Mouse (Mus musculus): ENCODE results near the gene Gucy2c.

The Gucy2c gene

DNA sequence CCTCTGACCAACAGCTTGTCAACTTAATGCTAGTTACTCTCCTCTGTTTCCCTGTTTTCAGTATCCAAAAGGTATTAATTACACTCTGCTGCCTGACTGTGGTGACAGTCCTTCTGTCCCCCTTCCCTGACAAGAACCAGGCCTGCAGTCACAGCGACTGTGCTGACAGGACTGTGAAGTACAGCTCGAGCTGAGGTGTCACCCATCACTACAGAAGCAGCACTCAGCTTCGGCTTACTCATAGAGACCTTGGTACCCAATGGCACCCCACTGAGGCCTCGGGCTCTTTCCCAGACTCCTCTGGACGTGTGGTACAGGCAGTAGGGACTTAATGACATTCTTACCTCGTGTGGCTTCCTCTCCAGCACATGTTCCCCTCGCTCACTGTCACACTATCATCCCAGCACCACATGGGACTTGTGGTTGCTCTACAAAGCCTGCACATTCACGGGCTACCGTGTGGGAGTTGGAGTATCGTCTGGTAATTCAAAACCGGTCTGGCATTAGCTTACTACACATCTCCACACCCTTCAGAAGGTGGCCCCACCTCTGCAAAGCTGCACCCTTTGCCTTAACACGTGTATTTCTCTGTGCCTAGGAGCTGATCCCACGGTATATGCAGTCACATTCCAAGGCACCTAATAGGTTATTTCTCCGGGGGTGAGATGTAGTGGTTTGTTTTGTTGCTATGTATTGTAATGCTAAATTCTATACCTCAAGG, 113.1 kb downstream of the Gucy2c start:
- DNase-seq (ENCODE audit: low spot score in 2 of 2): no peak

DNA sequence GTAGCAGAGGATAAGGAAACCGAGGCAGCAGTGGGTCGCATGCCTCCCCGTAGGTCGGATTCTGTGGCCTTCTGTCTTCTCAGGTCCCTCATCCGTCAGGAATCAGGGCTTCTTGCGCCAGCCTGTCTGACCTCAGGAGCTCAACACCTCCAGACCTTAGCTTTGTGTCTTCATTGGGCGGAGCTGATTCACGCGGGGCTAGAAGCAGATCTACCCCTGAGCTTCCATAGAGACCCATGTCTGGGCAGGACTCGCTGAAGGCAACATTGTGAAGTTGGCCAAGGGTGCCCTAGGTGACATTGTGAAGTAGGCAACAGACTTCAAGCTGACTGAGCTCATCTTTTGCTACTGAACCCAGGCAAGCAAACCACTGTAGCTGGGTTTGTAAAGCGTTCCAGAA, 119.5 kb downstream of the Gucy2c start:
- no peak for DNase-seq (ENCODE audit: low spot score in 2 of 2)

DNA sequence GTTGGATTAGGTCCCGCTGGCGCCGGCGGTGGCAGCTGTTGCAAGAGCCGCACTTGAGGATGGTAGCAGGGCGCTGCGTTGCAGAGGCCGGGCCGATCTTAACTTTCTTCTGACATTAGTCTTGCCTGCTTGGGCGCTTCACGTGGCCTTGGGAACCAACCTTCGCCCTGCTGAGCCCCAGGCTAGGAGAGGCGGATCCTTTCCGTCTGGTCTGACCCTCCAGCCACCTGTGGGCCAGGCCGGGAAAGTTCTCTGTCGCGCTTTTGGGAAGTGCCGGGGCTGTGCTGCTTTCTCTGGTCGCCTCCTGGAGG, 119.9 kb downstream of the Gucy2c start, which contains the start of gene Plbd1:
Gene Plbd1, minus strand, starts transcription at position 223 of the 311 bp plus-strand sequence.
- DNase-seq (ENCODE audit: low spot score in 2 of 2): no peak

DNA sequence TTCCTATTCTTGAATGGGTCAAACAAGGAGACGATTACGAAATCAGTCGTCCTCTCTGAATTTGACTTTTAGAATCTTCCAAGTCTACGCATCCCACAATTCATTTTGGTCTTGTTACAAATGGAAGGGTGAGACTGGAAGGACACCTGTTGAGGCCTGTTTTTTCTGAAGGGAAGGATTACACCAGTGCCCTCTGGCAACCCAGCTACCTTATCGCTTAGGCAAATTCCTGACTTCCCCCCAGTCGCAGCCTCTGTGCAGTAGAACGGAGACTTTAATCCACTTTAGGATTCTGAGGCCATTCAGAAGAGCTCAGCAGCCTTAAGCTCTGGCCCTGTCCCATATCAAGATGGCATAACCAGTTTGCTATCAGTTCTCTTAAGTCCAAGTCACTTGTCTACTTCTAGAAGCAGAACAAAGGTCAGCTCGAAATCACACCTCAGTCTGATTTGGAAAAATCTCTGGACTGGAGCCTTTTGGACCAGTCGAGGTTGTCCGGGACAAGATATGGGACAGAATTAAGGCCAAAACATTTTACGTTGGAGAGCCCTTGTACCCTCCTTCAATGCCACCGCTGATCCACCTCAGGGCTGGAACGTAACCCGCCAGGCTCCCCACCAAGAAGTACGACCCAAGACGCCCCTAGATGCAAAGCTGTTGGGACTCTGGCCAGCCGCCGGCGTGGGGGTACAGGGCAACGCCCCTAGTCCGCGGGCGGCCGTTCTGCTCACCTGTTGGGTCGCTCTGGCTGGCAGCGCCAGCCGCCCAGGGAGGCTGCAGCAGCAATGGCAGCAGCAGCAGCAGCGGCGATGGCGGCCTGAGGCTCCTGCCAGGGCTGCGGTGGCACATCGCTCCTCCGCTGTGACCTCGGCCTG, 120.5 kb downstream of the Gucy2c start:
- no peak for DNase-seq (ENCODE audit: low spot score in 2 of 2)

DNA sequence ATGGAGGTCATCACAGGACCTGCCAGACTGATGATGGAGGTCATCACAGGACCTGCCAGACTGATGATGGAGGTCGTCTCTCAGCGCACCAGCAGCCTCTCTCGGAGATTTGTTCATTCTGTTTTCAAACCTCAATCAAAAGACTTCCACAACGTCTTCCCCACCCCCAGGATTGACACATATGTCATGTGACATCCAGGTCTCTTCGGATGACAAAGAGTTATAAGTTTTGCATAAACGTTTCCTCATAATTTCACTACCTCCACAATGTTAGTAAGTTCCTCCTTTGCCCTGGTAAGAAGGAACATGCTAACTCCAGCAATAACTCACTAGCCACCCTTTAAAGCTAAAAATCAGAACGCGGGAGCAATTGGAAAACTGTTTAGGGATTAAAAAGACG, 122.3 kb downstream of the Gucy2c start:
- no peak for DNase-seq (ENCODE audit: low spot score in 2 of 2)

GRCm38 (mm10) chr6:136658303-136658702, 123.3 kb downstream of the Gucy2c start:
- DNase-seq (ENCODE audit: low spot score in 2 of 2): no peak

GRCm38 (mm10) chr6:136655786-136656185, 125.8 kb downstream of the Gucy2c start:
- DNase-seq (ENCODE audit: low spot score in 2 of 2): no peak

GRCm38 (mm10) chr6:136654470-136654869, 127.1 kb downstream of the Gucy2c start:
- no peak for DNase-seq (ENCODE audit: low spot score in 2 of 2)

DNA sequence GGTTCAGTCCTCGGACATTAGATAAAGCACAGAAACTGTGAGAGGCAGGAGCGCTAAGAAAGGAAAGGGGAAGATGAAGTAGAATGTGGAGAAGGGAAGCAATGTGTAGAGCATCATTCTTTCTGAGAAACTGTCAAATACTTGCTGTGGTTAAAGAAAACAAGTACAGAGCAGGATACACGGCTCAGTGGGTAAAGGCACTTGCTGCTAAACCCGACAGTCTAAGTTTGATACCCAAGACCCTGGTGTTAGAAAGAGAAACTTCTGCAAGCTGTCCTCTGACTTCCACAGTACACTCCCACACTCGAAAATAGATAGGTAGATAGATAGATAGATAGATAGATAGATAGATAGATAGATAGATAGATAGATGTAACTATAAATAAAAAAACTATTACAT, 128.2 kb downstream of the Gucy2c start:
- no peak for DNase-seq (ENCODE audit: low spot score in 2 of 2)

DNA sequence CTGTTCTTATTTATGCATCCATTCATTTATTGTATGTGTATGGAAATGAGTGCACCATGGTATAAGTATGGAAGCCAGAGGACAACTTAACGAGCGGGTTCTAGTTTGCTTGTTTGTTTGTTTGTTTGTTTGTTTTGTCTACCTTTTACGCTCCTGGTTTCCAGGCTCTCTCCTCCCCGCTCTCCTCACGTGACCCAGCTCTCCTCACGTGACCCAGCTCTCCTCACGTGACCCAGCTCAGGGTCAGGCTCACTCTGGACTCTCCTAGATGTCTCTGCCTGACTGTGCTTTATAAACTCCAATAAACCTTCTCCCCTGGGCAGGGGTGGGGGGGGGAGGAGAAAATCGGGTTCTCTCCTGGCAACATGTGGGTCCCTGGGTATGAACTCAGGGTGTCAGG, 130.9 kb downstream of the Gucy2c start:
- no peak for DNase-seq (ENCODE audit: low spot score in 2 of 2)

DNA sequence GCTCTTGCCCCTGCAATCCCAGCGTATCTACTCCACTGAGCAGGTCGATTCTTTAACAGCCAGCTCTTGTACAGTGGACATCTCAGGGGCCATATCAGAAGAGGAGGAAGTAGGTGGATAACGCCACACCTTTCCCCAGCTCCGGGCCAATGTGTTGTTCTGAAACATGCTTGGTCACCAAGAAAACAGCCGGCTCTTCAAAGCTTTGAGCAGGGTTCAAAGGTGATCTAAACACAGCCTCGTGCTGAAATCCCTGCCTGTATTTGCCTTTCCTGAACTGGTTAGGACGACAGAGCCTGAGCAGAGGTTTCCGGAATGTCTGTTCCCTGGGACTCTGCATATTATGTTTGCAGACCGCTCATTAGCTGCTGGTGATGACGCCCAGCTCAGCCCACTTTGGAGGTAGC, 134.1 kb downstream of the Gucy2c start:
- no peak for DNase-seq (ENCODE audit: low spot score in 2 of 2)
